Mouse (Mus musculus) monocyte, adult 5-6 weeks (primary cell): ENCODE results near the gene Nmrk2. TPM values are rescaled to one million over a fixed set of nuclear protein-coding genes. Genes with fewer than 3 reads are reported as not detected.
"Not testable (repeated sequence)": the region's sequence is repeated elsewhere in the genome, so short reads cannot be mapped to it uniquely, and the experiment has no call there.

Experiments
- ATAC-seq: fragments of 153-309, 156-312 bp; replicated peaks from 2 replicates; pipeline ENCODE4 v1.8.0; 2017; ENCODE audit warnings: mild to moderate bottlenecking; ENCODE audit not compliant: low TSS enrichment, insufficient number of reproducible peaks, severe bottlenecking, poor library complexity, low FRiP score
- total RNA-seq: library from RNA; stranded (forward); fragments of 200-1000, 200-491, 200-594 nt; gene quantifications from 3 replicates; pipeline ENCODE4 v1.2.3, GENCODE M21; 2017

Gene Nmrk2
- total RNA-seq, 1 experiment from 2014 or later, result not detected

DNA sequence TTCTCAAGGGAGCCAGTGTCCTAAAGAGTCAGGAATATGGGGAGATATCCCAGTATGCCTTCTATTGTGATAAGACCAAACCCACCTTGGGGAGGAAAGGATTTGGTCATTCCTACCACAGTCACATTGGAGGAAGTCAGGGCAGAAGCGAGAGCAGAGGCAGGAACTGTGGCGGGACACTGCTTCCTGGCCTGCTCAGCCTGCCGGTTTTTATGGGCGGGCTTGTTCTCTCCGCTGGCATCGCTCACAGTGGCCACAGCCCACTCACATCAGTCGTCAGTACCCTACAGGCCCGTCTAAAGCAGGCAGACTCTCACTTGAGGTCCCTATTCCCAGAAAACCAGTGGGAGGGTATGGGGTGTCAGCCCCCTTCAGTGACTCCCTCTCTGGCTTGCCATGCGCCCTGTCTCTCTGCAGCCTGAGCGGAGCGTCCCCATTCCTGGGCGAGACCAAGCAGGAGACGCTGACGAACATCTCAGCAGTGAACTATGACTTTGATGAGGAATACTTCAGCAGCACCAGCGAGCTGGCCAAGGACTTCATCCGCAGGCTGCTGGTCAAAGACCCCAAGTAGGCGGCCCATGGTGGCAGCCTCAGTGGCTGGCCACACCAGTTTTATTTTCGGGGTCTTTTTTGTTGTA, 10.4 kb downstream of the Nmrk2 start:
- ATAC-seq, result 0 out of 2 replicates have a peak, but pooled peaks have one; percentile 1

DNA sequence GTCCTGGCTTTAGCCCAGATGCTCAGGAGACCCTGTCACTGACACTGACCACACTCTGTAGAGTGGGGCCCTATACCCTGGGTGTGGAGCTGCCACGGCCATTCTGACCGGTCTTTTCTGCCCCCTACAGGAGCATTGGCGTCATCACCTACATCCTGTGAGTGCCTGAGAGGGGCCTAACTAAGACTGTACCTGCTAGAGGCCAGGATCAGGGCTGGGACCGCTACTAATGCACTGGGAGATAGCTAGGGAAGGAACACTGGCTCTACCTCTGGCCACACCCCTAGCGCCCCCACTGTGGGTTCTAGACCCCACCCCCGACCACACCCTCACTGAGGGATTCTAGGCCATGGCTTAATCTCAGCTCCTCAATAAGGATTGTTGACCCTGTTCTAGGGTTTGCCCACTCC, 10.9 kb downstream of the Nmrk2 start:
- ATAC-seq, result no peak

DNA sequence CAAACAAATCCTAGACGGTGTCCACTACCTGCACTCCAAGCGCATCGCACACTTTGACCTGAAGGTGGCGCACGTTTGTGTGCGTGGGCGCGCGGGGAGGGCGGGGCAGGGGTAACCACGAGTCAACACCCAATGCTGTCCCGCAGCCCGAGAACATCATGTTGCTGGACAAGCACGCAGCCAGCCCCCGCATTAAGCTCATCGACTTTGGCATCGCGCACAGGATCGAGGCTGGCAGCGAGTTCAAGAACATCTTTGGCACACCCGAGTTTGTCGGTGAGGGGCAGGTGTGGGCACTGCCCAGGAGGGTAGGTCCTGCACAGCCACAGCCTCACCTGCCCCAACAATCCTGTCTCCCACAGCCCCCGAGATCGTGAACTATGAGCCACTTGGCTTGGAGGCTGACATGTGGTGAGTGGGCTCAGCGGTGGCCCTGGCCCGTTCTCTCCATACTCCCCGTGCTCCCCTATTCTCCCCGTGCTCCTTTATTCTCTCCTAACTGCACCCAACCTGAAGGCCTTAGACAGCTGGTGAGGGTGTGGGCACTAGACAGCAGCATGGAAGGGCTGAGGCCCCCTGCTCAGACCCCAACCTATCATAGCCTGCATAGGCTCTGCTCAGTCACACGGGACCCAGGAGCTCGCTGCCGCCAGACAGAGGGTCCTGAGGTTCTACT, 11.5 kb downstream of the Nmrk2 start:
- no peak for ATAC-seq

DNA sequence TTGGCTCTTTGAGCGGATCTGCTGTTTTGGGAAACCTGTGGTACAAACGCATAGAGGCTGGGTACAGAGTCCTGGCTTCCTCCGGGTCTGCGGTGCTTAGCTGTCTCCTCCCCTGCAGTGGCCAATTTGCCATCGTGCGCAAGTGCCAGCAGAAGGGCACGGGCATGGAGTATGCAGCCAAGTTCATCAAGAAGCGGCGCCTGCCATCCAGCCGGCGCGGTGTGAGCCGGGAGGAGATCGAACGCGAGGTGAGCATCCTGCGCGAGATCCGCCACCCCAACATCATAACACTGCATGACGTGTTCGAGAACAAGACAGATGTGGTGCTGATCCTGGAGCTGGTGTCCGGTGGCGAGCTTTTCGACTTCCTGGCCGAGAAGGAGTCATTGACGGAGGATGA, 12.0 kb downstream of the Nmrk2 start:
- no peak for ATAC-seq

DNA sequence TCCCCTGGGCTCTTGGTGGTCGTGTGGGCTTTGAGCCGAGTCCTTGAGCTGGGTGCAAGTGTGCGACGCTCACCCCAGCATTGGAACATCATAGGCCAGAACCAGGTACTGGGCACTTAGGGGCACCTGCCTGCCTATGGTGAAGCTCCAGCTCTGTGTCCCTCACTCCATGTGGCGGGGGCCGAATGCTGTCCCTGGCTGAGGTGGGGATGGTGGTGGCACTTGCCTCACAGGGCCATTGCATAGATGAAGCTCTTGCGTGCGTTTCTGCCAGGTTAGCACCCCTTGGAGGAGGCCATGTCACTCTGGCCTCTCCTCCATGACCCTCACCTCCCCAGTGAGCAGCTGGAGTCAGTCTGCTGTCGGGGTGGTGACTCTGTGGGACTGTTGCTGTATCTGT, 14.7 kb downstream of the Nmrk2 start:
- no peak for ATAC-seq

DNA sequence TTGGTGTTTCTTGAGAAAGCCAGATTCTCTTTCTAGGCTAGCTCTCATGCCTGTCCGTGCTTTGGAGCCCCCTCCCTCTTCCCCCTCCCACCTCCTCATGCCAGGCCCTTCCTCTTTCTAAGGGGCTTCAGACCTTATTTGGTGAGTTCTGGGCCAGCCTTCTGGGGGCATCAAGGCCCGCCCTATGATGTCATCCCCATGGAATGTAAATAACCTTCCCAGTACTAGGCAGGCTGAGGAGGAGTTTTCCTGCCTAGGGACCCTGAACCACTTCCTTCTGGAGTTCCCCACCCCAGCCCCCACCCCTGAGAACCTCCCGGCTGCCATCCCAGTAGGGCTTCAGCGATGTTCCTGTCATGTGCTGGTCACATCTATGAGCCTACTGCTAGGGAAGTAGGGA, 17.1 kb downstream of the Nmrk2 start:
- no peak for ATAC-seq

DNA sequence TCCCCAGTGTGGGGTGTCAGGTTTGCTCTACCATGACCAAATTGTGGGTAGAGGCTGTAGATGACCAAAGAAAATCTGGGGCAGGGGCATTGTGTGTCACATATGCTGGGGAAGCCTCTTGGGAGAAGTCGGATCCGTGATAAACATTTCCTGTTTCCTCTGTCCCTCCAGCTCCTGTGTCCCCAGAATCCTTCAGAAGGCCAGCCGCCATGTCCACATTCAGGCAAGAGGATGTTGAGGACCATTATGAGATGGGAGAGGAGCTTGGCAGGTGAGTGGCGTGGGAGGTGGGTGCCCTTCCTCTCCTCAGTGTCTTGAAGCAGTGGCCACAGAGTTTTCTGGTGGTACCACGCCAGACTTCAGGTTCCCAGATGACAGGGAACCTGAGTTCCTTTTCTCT, 18.0 kb downstream of the Nmrk2 start, which contains the start of gene 4930442H23Rik:
TSS of gene 4930442H23Rik (minus strand) at position 45 of the 400 bp plus-strand sequence.
- no peak for ATAC-seq

DNA sequence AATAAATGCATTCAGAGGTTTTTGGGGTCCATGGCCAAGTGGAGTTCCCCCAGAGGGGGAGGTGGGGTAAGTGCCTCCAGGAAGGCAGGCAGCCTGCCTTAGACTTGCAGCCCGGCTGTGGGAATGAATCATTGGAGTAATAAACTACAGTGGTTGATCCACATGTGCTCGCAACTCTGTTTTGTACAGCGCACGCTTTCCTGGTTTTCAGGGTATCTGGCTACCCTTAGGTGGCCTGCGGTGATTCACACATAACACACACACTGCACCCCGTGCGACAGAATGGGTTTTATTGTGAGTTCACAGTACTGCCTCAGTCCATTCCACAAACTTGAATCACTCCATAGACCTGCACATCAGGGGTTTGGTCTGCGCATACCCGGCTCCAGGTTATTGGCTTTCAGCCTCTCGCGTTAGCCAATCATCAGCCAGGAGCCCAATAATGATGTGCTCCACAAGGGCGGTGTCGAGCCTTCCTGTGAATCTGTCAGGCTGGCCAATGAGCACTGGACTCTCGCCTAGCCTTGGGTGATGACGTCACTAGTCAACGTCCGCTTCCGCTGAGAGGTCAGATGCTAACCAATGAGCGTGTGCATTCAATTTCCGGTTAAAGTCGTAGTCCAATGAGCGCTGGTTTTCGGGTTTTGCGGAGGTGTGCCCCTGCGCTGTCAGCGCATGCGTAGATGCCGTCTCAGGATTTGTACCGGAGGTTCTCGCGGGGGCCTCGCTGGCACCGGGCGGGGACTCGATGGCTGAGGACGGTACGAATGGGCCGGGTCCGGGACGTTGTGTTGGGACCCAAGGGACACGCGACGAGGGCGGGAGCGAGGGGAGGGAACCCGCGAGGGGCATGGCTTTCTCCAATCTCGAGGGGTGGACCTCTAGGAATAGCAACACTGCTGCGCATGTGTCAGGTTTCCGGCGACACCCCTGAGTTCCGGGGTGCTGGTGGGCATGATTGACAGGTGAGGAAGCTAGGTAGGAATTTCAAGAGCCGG, 19.2 kb downstream of the Nmrk2 start, which contains the start of gene Dapk3:
TSS of gene Dapk3 (plus strand) at position 670 of the 998 bp plus-strand sequence.
- peak; percentile 83 for ATAC-seq

DNA sequence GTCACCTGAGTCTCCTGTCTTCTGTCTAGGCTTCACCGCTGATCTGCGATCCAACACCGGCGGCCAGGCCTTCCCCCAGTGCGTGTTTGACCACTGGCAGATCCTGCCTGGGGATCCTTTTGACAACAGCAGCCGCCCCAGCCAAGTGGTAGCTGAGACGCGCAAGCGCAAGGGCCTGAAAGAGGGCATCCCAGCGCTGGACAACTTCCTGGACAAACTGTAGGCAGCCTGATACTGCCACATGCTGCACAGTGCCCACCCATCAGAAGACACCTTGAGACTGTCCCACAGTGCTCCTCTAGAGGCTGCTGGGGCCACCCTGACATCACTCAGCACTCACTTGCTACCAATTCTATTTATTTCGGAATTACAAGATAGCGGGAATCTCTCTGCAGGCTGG, 20.0 kb downstream of the Nmrk2 start:
- not testable (repeated sequence) for ATAC-seq

DNA sequence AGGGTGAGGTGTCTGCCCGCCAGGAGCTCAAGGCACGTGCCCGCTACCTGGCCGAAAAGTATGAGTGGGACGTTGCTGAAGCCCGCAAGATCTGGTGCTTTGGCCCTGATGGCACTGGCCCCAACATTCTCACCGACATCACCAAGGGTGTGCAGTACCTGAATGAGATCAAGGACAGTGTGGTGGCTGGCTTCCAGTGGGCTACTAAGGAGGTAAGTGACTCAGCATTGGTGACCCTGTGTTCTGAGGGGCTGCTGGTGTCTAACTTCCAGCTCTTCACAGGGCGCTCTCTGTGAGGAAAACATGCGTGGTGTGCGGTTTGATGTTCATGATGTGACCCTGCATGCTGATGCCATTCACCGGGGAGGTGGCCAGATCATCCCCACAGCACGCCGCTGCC, 20.9 kb downstream of the Nmrk2 start:
- ATAC-seq, result no peak

DNA sequence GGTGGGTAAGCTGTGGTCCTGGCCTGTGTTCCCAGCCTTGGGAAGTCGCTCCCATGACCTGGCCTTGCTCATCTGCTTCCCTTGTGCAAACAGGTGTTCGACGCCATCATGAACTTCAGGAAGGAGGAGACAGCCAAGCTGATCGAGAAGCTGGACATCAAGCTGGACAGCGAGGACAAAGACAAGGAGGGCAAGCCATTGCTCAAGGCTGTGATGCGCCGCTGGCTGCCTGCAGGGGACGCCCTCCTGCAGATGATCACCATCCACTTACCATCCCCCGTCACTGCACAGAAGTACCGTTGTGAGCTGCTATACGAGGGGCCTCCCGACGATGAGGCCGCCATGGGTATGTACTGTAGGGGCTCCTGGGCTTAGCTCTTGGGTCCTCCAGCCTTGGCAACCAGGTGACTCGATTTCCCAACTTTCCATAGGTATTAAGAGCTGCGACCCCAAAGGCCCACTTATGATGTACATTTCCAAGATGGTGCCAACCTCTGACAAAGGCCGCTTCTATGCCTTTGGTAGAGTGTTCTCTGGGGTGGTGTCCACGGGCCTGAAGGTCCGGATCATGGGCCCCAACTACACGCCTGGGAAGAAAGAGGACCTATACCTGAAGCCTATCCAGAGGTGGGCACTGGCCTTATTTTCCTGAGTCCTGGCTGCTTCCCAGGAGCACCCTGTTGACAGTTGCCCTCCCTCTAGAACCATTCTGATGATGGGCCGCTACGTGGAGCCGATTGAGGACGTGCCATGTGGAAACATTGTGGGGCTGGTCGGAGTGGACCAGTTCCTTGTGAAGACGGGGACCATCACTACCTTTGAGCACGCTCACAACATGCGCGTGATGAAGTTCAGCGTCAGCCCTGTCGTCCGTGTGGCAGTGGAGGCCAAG, 22.2 kb downstream of the Nmrk2 start:
- no peak for ATAC-seq

DNA sequence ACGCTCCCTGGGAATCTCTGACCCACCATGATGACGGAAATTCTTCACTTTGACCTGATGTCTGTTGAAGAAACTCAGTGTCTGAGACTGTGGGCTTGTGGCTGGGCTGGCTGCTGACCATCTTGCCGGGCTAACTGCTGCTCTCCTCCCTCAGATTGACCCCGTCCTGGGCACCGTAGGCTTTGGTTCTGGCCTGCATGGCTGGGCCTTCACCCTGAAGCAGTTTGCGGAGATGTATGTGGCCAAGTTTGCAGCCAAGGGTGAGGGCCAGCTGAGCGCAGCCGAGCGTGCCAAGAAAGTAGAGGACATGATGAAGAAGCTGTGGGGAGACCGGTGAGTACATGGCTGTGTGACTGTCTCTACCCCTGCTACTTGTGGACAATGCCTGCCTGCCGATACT, 22.9 kb downstream of the Nmrk2 start:
- no peak for ATAC-seq

DNA sequence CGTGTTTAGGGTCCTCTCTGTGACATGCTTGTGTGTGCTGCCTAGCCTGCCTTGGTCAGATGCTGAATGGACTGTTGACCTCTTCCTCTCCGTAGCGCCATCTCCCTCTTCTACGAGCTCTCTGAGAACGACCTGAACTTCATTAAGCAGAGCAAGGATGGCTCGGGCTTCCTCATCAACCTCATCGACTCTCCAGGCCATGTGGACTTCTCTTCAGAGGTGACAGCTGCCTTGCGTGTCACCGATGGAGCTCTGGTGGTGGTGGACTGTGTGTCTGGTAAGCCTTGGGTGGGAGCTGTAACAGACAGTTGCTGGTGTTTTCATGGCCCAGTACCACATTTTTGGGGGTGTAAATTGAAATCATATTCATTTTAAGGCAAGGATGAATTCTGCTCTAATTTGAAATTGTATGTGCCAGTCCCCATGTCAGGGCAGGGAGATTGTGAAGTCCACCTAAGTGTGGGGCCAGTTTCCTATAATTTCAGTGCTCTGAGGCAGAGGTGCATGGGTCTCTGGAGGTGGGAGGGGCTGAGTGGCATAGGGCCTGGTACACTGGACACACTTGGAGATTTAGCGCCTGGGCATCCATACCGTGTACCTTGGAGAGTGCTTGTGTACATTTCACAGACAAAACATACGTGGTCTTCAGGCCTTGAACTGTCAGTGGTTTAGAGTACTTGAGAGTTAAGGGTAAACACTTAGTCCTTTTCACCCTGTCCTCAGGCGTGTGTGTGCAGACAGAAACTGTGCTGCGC, 23.7 kb downstream of the Nmrk2 start:
- ATAC-seq, result no peak

DNA sequence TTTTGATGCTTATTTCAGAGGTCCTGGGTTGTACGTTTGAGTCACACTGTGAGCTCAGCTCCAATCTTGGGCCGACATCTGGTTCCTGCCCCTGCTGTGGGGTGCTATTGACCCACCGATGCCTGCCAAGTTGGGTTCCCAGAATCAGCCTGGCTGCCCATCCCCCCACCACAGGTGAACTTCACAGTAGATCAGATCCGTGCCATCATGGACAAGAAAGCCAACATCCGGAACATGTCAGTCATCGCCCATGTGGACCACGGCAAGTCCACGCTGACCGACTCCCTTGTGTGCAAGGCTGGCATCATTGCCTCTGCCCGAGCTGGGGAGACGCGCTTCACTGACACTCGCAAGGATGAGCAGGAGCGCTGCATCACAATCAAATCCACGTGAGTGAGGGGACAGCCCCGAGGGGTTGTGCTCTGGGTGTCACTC, 24.3 kb downstream of the Nmrk2 start:
- ATAC-seq, result no peak

DNA sequence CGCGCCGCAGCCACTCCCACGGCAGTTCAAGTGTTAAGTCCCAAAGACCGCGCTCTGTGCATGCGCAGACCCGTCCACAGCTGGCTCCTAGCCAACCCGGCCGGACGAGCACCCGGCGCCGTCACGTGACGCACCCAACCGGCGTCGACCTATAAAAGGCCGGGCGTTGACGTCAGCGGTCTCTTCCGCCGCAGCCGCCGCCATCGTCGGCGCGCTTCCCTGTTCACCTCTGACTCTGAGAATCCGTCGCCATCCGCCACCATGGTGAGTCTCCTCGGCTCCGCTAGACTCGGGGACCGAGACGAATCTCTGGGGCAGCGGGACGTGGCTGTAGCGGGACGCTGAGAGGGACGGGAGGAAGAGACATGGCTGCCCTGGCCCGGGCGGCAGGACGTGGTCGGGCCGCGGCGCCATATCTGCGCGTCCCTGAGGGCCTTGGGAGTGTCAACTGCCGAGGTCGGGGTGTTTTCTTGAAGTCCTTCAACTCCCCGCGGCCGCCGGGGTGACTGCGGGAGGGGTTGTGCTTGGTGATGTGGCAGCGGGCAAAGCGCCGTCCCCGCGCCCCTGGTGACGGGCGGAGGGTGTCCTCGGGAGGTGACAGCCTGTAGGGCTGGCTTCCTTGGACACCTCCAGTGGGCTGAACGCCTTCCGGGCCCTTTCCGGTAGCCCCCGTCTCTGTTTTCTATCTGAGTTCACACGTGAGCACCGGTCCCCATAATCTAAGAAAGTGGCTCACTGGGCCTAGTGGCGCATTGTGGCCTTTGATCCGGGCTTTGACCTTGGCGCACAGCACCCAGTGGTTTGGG, 25.2 kb downstream of the Nmrk2 start, which contains the start of gene Eef2:
TSS of gene Eef2 (plus strand) at position 166 of the 806 bp plus-strand sequence.
- peak; percentile 49 for ATAC-seq

DNA sequence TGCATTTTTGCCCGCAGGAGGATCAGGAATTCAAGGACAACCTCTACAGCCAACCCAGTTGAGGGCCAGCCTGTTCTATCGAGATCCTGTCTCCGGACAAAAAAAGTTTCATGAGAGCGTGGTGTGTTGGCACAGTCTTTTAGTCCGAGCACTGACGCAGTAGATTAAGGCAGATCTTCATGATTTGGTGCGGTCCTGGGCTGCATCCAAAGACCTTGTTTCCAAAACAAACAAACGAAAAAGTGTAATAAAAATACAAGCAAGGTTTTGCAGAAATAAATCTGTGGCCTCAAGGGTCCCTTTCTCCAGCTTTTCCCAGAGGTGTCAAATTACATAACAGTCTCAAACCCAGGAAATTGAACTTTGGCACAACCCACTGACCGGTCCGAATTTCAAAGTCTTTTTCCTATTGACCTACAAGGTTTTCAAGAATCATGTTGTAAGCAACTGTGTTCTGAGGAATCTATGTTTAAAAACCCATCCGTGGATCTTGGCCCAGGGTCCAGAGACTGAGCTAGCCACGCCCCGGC, 25.9 kb downstream of the Nmrk2 start:
- ATAC-seq, result no peak

DNA sequence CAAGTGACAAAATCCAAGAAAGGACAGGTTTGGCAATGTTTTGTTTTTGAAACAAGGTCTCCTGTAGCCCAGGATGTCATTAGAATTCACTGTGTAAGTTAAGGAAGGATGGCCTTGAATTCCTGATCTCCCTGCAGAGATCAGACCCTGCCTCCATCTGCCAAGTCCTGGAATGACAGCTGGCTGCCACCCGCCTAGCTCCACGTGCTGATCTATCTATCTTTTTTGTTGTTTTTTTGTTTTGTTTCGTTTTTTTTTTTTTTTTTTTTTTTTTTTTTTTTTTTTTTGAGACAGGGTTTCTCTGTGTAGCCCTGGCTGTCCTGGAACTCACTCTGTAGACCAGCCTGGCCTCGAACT, 26.5 kb downstream of the Nmrk2 start:
- ATAC-seq, result not testable (repeated sequence)
